Mouse (Mus musculus) R1 (cell line): ENCODE measurements around the gene Agl.

Experiments
- DNase-seq: peaks from one replicate; pipeline ENCODE4 v3.0.0-alpha.2; 2018; ENCODE audit warnings: low read depth, low spot score

The Agl gene

GRCm38 (mm10) chr3:116694955-116695665 lies 112.9 kb downstream of the Agl start:
- no peak for DNase-seq

- no peak for DNase-seq
Observed at GRCm38 (mm10) chr3:116694312-116694711, 113.7 kb downstream of the Agl start.
